Mouse (Mus musculus) spleen, adult 12 weeks (tissue): Measurements from ENCODE around the gene Rassf2.

Experiments used
- DNase-seq: peaks from one replicate; pipeline ENCODE4 v3.0.0; 2022; ENCODE audit warnings: low spot score

Rassf2 gene

DNA sequence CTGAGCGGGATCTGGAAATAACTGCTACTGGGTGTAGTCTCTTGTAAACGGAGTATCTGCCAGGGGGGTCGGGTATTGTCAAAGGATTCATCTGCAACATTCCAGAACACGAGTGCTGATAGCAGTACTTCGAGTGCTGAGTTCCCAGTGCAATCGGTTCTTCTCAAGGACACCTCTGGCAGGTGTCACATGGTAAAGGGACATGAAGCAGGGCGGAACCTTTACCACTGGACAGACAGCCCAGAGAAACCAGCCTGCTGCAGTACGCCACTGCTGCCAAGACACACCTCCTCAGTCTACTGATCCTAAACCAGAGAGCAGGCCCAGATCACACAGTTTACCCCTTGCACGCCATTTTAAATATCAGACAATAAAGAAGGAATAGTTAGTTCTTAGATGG is 75.2 kb downstream of the Rassf2 start:
- no peak for DNase-seq

DNA sequence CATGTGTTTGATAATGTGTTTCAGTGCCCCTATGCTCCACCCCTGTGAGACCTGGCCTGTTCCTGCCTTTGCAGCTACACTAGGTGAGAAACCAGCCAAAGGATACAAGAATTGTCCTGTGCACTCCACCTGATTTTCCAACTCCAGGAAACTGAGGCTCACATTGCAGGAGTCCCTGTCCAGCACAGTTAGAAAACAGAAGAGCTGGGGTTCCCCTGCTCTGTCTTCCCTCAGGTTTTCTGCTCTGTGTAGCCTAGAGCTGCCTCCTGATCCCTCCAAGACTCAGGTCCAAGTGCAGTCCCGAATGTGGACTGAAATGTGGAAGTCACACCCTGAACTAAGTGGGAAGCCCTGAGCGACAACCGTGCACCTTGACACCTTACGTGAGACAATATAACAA is 76.3 kb downstream of the Rassf2 start:
- DNase-seq = no peak

DNA sequence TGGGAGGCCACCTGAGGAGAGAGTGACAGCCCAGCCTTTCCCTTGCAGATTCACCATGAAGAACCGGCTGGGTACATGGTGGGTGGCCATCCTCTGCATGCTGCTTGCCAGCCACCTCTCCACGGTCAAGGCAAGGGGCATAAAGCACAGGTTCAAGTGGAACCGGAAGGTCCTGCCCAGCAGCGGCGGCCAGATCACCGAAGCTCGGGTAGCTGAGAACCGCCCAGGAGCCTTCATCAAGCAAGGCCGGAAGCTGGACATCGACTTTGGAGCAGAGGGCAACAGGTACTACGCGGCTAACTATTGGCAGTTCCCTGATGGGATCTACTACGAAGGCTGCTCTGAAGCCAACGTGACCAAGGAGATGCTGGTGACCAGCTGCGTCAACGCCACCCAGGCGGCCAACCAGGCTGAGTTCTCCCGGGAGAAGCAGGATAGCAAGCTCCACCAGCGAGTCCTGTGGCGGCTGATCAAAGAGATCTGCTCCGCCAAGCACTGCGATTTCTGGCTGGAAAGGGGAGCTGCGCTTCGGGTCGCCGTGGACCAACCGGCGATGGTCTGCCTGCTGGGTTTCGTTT is 77.0 kb downstream of the Rassf2 start:
- DNase-seq = no peak

DNA sequence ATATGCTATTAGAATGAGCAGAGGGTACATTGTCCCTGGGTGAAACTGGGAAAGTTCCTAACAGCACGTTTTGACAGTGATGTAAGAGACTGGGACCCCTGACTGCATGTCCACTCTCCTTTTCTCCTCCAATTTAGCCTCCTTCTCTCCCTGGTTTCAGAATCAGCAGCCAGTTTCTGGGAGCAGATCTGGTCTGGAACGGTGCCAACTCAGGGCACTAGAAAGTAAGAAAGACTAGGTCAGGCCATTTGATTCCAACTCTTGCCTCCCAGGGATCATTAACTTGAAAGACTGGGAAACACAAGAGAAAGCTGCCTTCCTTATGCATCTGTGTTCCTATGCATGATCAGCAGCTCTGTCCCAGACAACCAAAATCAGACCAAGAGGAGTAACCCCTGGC is 77.6 kb downstream of the Rassf2 start:
- no peak for DNase-seq

DNA sequence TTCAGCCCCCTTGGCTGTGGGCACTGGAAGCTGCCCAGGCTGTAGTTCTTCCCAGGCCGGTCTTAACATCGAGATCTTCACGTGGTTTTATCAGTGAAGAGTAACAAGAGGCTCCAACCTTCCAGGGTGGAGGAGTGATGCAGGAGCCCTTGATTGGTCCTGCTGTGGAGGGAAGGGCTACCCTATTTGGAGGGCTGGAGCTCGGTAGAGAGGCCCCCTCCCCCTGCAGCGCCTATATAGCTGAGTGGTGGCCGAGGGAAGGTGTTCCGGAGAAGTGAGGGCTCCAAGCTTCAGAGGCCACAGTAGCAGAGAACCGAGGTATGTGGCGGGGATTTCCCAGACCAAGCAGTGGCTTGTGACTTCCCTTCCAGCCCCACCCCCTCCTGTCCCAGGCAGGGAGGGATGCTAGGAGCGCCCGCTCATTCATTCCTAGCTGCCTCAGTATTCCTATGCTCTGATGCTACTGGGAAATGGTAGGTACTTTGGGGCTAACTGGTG is 79.4 kb downstream of the Rassf2 start, which contains the start of gene Prnd:
TSS of gene Prnd (plus strand) at position 264 of the 498 bp plus-strand sequence.
- no peak for DNase-seq

DNA sequence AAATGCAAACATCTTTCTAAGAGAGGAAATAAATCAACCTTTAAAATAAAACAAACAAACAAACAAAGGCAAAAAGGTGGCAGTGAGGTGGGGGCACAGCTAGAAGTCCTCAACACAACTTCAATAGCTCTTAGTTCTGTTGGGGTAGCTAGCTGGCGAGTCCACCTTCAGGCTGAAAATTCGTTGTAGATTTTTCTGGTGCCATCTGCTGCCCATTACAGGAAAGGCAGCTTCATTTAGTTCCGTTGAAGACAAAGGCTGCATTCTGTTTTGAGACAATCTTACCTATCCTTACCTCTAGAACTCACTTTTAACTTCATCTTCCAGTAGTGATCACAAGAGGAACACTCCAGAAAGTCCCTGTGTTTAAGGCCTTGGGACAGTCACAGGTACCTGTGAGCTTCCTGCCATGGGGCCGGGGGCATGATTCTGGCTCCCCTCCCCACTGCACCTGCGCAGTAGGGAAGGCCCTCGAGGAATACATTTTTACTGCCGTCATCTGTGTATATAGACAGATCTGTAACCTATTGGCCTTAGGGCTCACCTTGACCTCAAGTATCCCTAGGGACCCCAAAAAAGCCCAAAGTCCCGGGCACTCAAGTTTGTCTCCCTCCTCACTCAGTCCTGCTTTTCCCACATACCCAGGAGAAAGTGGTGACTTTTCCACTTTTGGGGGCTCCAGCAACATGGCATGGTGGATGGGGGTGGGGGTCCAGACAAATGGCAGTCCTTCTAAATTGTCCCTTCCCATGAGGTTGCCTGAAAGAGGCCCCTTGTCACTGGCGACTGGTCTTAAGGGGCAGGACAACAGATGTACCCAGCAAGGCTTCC is 80.1 kb downstream of the Rassf2 start:
- no peak for DNase-seq

DNA sequence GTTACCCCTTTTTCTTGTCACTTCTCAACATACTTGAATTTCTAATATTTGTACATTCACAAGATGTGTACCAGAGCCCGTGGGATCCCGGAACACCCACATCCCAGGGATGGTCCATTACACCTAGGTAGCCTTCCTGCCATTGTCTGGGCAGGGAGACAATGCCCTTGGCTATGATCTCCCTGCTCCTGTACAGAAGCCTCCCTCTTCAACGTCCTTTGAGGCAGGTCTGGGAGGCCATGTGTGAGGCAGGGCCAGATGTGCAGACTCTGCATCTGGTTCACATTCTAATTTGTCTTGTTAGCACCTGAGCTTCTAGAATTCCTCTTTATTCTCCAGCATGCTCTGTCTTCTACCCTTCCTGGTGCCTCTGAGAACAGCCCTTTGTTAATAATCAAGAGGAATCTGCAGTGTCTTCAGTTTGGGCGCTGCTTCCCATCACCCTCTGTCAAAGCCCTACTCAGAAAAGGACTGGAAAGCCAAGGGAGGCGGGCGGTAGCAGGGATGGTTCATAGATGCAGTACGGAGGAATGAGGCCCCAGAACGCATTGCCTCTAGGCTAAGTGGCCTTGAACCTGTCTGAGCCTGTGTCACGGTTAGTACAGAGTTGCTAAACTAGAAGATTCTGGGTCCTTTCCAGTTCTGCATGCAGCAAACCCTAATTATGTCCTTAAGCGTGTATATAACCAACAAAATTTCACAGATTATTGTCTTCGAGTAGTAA is 81.0 kb downstream of the Rassf2 start:
- no peak for DNase-seq

DNA sequence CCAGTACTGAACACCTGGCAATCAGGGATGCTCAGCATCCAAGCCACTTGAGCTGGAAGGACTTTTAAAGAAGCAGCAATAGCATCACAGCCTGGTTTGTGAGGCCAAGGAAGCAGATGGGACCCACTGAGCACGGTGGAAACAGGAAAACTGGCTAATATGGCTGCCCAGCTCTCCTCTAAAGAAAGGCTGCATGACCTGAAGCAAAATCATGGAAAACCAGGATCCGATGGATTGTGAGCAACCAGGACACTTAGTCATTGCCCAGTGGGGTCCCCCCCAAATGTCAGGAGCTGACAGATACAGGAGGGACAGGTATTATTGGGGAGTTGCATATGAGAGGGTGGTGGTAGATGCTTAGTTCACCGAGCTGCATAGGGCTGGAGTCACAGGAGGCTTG is 81.9 kb downstream of the Rassf2 start:
- DNase-seq = no peak

DNA sequence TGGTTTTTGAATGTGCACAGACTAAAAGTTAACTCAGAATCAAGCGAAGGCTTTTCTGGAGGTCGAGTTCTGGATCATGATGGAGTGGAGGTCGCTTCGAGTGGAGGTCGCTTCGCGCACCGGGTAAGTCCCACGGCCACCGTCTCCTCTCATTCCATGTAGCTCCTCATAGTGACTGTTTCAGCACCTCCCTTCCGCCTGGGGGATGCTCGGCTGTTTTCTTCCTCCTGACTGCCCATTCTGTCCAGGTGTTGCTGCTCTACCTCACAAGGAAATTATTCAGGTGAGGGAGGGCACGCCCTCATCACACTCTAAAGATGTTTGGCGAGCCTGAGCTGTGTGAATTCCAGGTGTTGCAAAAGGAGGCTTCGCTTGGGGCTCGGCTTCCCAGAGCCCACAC is 83.7 kb downstream of the Rassf2 start:
- no peak for DNase-seq

DNA sequence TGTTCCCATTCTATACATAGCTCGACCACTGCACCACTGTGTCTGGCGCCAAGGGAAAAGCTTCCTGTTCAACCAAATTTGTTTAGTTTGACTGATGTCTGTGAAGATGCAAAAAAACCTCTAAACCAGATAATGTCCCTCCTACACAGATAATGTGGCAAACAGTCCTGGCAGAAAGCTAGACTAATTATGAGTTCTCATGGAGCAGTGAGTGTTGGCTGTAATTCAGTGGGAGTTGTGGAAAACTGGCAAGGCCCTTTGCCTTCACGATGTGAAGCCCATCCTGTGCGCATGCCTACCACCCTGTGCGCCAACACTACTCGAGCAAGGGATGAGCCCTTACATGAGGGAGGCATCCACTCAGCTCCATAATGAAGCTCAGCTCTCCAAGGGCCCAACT is 84.3 kb downstream of the Rassf2 start:
- DNase-seq = no peak

DNA sequence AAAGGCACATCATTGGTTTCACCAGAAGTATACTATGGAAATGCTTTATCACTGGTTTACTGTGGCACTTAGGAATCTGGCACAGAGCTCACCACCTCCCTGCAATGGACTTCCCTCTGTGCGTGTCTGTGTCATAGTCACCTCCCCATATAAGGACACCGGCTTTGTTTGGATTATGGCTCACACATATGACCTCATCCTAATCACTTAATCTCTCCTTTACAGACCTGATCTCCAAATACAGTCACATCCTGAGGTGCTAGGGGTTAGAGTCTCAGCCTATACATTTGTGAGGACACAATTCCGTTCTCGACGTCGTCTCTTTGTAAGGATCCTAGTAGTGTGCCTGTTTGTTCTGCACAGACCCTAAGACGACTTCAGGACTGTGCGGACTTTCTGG is 84.8 kb downstream of the Rassf2 start:
- no peak for DNase-seq

DNA sequence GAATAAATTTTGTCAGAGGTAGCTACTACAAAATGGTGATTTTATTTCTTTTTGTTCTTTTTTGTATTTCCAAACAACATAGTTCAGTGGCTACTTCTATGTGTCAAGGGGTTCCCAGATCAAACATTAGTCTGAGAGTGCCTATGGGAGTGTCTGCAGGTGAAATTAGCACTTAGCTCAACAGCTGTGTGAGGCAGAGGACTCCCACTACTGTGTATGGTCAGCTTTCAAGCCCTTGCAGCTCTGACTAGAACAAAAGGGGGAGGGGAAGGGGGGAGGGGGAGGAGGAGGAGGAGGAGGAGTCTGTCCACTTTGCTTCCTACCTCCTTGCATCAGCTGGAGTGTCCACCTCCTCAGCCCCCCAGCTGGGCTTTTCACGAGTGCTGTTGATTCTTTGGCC is 85.7 kb downstream of the Rassf2 start:
- DNase-seq = no peak

DNA sequence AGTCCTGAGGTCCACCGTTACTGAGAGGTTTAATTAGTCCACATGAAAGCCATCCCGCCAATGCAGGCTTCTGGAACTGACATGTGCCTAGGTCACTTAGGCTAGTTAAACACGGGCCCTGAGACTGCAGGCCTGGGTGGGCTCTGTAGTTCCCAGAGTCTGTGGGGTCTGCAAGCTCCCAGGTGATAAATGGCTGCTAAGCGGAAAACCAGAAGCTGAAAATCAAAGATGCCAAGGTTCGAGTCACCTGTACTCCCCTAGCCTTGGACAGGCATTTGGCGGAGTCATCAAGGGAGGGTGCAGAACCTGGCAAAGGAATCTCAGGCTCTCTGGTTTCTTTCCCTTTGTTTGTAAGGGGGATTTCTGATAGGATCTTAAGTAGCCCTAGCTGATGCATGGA is 88.6 kb downstream of the Rassf2 start:
- no peak for DNase-seq

DNA sequence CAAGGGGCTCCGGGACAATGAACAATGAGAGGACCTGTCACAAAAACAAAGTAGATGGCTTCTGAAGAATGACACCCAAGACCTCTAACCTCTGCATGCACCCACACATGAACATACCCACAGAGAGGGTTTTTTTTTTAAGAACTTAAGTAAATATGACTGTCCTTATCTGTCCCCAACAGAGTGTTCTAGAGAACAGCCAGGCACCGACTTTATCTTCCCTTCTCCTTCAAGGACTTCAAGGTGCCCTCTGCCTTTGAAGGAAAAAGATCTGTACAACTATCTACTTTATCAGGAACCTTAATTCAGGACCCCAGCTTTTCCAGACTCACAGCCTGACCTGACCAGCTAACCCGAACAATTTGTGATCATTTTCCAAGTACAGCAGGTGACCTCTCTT is 89.6 kb downstream of the Rassf2 start:
- DNase-seq = no peak
